Mouse (Mus musculus) spleen, adult 2 months (tissue): ENCODE data around the gene Clec4a4.

Source experiments
- CTCF ChIP-seq: fragments of 200-500 bp; IDR thresholded peaks from 2 replicates; pipeline ENCODE4 v1.5.1; 2011; ENCODE audit warnings: mild to moderate bottlenecking, inconsistent platforms; ENCODE audit not compliant: insufficient read depth, insufficient read length, insufficient replicate concordance; ENCODE audit errors: extremely low read depth
- POLR2A ChIP-seq: fragments of 200-500 bp; IDR thresholded peaks from 2 replicates; pipeline ENCODE4 v1.6.1; 2011; ENCODE audit warnings: low read depth, low read length, inconsistent platforms

GRCm38 (mm10) chr6:123049742-123050372, 59.7 kb downstream of the Clec4a4 start, which contains the start of gene Clec4b1:
- TF ChIP-seq CTCF, result no peak
- no peak for TF ChIP-seq POLR2A
